Mouse (Mus musculus): ENCODE measurements around the gene Actn2. TPM values are rescaled to one million over a fixed set of nuclear protein-coding genes. Genes with fewer than 3 reads are reported as not detected.

The Actn2 gene
- 25.8 and 26.1 TPM in 2 replicates for polyA plus RNA-seq (2012; rRNA removed)

DNA sequence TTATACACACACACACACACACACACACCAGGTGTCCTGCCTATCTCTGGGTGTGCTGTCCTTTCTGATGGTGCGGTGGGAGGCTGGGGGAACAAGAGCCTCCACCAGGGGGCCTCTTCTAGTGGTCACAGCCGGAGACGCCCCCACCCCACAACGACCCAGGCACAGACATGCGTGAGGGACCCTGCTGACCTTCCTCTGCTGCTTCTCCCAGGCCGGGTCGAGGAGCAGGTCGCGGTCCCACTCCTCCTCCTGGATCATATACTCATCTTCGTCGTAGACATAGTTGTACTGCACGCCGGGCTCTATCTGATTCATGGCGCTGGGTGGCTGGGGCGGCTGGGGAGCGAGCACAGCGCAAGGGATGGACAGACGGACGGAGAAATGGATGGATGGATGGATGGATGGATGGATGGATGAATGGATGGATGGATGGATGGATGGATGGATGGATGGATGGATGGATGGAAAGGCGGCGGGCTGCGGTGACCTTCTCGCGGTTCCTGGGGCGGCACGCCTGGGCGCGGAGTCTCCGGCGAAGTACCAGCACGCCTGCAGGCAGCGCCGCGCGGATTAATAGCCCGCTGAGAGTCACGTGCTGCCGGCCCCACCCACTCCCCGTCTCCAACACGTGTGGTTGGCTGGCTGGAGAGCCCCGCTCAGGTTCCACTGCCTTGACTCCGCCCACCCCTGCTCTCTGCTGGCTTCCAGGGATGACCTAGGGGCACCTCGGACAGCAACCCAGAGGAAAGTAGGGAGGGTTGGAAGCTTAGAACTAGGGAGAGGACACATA, at the start of gene Actn2:
Gene Actn2 (minus strand): TSS at position 578 of the 793 bp plus-strand sequence.
- peak; percentile 42 to 84 for DNase-seq (ENCODE audit: extremely low spot score in 1 of 2, low spot score in 1 of 2)

DNA sequence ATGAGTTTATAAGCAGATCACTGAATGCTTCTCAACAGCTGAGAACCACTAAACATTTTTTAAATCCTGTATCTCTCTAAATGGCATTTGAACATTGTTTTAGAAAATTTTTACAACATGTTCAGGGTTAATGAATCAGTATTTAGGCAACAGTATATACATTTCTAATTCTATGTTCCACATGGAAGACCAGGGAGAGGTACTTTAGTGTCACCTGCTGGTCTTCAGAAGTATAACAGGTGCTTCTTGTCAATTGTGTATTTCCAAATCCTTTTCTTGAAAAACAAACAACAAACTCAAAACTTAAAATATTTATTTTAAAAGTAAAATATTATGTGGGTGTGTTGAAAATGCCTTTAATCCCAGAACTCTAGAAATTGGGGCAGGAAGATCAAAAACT, 45.7 kb upstream of the Actn2 start:
- DNase-seq (ENCODE audit: extremely low spot score in 1 of 2, low spot score in 1 of 2), result peak in 1 of 2 experiments; percentile 63

DNA sequence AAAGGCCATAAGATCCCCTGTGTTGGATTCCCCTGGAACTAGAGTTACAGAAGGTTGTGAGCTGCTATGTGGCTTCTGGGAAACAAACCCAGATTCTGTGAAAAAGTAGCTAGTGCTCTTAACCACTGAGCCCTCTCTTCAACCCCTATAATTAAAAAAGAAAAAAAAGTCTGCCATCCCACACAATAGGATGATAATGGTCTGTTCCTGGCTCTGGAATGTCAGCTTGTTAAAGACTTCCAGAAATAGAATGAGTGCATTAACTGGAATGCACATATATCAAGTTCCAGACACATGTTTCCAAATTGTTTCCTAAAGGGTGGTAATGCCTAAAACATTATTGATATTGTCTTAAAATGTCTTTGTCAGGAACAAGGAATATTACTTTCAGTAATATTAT, 44.2 kb upstream of the Actn2 start:
- DNase-seq (ENCODE audit: extremely low spot score in 1 of 2, low spot score in 1 of 2), result no peak

DNA sequence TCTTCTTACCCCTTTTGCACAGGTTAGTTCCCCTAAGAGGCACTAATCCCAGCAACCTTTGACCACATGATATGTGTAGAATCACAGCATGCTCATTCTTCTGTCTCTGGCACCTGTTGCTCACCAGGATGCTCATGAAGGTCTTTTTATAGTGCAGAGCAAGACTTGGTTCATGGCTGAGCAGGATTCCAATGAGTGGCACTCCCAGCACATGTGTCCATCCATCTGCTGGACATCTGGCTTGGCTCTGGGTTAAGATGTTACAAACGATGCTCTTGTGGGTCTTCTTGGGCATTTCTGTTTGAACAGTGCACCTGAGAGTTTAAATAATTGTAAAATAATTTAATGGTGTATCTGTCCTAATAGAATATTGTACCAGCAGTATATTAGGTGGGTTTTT, 36.2 kb upstream of the Actn2 start:
- no peak for DNase-seq (ENCODE audit: extremely low spot score in 1 of 2, low spot score in 1 of 2)

DNA sequence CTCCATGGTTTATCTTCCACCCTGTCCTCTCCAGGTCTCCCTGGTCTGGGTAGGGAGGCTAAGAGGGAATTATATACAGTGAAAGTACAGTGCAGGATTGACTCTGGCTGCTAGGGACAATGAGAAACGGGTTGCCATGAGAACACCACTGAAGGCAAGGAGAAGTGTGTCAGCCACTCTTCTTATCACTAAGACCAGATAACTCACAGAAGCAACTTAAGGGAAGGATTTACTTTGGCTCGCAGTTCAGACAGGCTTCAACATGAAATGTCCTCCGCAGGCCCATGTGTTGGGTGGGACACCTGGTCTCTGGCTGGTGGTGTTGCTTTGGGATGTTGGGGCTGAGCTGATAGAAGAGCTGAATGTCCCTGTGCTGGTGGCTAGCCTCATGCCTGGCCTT, 32.2 kb upstream of the Actn2 start:
- DNase-seq (ENCODE audit: extremely low spot score in 1 of 2, low spot score in 1 of 2), result no peak

DNA sequence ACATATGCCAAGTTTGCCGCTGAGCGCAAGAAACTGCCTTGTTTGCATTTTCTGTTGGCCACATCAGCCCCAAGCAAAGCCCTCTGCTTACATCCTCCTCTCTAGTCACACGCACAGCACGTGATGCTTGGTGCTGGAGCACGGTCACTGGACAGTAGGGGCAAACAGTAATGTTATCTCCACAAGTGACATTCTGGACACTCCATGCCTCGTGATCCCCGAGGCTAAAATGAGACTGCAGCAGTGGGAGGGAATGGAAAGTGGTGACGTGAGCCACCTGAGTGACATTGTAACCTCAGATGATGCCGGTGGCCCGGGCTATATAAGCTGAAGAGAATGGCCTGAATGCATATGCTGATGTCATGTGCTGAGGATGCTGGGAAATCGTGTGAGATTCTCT, 29.4 kb upstream of the Actn2 start:
- DNase-seq (ENCODE audit: extremely low spot score in 1 of 2, low spot score in 1 of 2), result no peak

DNA sequence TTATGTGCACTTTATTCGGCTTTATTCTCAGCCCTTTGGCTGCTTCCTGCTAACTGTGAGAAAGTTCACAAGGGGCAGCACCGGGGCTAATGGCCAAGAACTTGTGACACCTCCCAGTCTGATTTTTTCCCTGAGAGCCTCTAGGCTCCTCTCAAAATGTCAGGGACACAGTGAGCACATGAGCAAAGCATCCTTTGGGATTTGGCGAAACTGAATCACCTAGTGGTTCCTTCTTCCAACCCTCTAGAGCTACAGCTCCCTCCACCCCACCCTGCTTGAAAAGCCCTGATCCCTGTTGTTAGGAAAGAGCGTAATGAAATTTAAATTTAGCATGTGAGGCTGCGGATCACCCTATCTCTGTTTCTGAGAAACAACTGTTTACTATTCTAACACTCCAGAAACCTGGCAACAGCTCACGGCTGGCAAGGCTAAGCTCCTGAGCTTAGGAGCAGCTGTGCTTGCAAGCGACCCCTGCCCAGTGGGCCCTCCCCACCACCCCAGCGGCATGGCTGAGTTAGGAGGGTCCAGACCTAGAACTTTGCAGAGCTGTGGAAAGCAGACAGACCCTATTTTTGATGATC, 28.6 kb upstream of the Actn2 start:
- no peak for DNase-seq (ENCODE audit: extremely low spot score in 1 of 2, low spot score in 1 of 2)

DNA sequence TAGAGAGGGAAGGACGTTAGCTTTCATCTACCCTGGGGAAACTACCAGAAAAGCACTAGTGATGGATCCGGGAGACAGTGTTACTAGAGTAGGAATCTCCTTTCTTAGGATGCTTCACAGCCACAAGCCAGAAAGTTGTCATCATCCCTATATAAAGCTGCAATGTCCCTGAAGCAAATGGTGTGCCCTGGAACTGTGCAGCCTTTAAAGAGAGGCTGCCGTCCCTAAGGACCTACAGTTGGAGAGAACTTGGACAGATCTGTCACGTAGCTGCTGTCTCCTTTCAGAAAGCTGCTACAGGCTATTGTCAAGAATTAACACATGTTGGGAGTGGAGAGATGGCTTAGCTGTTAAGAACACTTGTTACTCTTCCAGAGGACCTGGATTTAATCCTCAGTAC, 20.9 kb upstream of the Actn2 start:
- no peak for DNase-seq (ENCODE audit: extremely low spot score in 1 of 2, low spot score in 1 of 2)

DNA sequence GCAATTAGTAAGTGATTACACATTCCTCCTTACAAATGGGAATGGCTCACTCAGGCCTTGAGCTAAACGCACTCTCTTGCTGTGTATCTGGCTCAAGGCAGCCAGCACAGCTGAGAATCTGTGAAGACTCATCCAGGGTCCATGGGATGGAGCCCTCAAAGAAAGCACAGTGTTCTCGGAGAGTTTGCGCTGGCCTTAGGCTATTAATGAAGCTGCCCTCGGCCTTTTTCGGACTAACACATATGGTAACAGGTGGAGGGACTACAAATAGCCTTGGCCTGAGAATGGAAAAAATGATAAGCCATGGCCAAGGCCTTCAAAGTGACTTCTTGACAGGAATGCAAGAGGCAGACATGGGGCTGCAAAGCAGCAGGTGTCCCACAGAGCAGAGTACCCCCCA, 17.0 kb upstream of the Actn2 start:
- DNase-seq (ENCODE audit: extremely low spot score in 1 of 2, low spot score in 1 of 2), result no peak

DNA sequence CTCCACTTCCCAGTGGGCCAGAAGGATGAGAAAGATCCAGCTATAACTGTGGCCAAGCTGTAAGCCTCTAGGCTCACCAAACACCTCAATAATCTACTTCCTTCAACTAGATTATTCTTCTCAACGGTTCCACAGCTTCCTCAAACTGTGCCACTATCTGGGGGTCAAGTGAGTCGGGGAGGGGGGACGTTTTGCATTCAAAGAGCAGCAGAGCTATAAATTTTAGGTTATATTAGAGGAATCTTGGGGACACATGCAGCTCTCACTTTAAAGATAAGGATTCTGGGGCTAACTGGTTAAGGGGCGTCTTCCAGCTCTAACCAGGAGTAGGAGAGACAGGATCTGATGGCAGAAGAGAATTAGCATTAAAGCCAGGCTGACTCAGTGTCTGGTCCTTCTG, 15.6 kb upstream of the Actn2 start:
- no peak for DNase-seq (ENCODE audit: extremely low spot score in 1 of 2, low spot score in 1 of 2)

DNA sequence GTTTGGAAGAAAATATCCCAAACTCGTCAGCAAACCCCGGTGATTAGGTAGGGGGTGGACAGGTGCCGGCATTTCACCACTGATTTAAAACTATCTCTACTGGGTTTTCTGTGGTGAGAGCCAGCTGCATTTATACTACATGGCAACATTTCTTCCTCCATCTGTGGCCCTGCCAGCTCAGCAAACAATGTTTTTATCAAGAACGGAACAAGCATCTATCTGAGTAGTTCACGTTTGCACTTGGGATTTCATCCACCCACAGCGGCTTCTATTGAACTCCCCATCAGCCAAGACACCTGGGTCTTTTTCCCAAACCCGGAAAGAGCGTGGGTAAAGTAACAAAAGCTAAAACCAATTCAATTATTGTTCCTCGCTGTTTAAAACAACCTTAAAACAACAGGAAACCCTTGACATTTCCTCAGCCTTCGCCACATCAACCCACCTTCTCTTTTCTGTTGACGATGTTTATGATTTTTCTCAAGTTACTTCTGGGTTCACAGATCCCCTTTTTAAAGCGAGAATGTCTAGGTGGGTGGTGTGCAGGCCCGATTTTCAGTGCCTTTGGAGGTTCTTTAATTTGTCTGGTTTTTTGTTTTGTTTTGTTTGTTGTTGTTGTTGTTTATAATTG, 8.8 kb upstream of the Actn2 start:
- no peak for DNase-seq (ENCODE audit: extremely low spot score in 1 of 2, low spot score in 1 of 2)

DNA sequence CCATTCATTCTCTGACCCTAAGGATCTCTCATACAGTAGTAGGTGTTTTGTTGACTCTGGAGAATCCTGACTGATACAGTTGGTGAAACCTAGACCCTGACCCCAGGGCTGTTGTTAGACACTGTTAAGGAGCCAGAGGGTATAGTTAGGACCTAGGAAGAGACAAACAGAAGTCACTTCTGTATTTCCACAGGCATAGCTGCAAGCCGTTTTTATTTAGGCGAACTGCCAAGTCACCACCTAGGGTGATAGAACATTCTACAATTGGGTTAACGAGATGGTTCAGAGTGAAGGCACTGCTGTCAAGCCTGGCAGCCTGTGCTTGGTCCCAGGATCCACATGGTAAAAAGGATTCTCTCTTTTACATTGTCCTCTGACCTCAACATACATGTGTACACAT, 6.3 kb upstream of the Actn2 start:
- DNase-seq (ENCODE audit: extremely low spot score in 1 of 2, low spot score in 1 of 2), result no peak

DNA sequence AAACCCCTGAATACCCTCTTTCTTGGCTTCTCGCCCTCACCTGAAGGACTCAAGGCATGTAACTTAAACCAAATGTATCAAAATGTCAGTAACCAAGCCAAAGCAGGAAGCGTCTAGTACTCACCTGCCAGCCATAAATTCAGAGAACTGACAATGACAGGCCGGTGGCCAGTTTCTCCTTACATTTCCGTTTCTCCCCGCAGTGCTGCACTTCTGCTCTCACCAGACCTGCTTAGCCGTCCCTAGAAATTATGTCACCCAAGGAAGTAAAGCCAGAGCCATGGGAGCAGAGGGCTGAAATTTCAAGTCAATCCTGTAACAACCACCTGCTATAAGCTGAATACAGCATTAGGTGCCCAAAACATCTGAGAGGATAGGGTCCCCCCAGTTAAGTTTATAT, 887 bp upstream of the Actn2 start:
- DNase-seq (ENCODE audit: extremely low spot score in 1 of 2, low spot score in 1 of 2), result no peak

DNA sequence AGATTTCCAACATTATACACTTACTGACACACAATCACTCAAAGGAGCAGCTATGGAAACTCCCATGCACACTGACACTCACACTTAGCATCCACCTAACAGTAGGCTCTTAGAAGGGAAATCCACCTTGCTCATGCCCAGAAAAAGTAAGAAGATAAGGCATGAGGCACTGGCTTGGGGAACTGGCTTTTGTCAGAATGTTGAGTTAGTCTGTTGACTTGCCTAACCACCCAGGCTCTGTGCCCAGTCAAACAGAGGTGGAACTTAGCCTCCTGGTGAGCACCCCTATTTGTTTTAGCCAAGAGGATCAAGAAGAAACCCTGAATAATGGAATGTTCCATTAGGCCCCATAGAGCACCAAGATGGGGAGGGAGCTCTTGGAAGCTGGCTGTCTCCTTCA, 1.1 kb downstream of the Actn2 start:
- no peak for DNase-seq (ENCODE audit: extremely low spot score in 1 of 2, low spot score in 1 of 2)

DNA sequence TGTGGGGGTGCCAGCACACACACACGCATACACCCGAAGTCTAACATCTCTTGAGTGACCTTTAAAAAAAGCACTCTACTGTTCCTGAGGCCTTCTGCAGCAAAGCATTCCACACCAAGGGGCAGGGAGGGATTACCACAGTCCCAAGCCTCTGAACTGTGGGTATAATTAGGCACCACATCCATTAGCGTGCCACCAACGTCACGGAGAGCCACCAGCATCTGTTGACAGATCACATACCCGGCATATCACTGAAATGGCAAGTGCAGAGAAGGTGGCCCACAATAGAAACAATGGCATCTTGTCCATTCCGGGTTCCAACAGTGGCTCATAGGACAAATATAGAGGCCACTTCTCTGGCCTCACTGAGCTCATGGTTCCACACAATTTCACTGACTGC, 2.8 kb downstream of the Actn2 start:
- DNase-seq (ENCODE audit: extremely low spot score in 1 of 2, low spot score in 1 of 2), result no peak

DNA sequence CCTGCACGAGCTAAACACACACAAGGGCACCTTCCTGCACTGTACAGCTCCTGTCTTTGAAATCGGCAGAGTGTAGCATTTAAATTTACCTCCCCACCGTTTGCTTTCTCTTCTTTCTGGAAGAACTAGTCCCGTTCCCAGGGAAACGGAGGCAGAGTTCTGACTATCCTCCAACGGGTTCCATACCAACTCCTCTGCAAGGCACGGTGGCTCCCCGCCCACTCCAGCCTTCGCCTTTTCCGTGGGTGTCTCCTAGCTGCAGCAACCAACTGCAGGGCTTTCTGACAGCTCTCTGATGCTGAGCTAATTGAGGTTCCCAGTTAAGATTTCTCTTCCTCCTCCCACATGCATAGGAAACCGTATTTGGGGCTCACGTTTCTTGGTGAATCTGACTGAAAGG, 6.5 kb downstream of the Actn2 start:
- DNase-seq (ENCODE audit: extremely low spot score in 1 of 2, low spot score in 1 of 2), result peak; percentile 80 to 92

DNA sequence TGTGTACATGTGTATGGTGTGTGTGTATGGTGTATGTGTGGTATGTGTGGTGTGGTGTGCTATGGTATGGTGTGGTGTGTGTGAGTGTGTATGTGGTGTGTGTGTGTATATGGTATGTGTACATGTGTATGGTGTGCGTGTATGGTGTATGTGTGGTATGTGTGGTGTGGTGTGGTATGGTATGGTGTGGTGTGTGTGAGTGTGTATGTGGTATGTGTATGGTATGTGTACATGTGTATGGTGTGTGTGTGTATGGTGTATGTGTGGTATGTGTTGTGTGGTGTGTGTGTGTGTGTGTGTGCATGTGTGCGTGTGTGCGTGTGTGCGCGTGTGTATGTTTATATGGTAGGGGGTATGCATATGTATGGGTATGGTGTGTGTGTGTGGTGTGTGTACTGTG, 9.0 kb downstream of the Actn2 start:
- no peak for DNase-seq (ENCODE audit: extremely low spot score in 1 of 2, low spot score in 1 of 2)

DNA sequence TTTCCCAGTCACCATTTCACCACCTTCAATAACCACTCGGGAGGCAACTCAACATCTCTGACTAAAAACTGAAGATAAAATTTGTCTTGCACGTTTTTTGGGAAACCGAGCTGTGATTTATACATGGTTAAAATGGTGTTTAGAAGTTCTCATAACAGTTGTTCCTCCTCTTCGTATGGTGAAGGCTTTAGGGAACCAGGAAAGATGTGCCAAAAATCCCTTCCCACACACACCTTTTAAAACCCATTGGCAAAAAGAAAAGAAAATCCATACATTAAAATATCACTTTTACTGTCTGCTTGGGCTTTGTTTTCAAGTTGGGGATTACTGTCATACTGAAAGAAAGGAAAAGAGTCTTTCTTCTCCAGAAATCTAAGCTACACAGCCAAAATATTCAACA, 12.2 kb downstream of the Actn2 start:
- DNase-seq (ENCODE audit: extremely low spot score in 1 of 2, low spot score in 1 of 2), result peak in 1 of 2 experiments; percentile 32

DNA sequence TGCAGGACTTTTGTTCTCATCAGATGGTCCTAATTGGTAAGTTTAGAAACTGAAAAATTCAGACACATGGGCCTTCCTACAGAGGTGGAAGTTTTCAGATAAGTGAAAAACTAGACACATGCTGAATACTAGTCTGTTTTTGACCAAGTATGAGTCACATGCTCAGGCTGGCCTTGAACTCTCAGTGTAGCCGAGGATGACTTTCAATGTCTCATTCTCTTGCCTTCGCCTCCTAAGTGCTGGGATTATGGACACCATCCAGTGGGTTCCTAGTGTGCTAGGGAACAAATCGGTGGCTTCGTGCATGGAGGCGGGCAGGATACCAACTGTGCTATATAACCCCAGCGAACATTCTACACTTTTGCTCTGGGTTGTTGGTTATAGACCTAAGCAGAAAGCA, 13.0 kb downstream of the Actn2 start:
- DNase-seq (ENCODE audit: extremely low spot score in 1 of 2, low spot score in 1 of 2), result no peak

DNA sequence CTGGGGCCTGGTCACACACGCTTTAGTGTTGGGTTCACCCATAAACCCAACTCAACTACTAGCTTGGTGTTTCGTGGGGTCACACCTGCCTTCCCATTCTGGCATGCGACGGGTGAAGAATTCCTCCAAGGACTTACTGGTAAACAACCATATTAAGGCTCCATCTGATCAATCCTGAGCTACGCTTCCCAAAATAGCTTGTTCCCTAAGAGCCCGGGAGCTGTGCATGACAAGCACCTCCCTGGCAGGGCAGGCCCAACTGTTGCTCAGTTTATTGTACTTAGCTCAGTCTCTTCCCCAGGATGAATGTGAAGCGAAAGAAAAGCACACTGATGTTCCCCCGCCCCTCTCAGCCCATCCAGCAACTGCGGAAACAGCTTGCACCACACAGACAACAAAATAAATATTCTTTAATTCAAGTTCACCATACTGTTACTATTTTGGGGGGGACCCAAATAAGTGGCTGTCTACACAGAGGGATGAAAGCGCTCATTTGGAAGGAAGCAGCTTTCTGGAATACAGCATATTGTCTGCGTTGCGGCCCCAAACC, 17.4 kb downstream of the Actn2 start:
- no peak for DNase-seq (ENCODE audit: extremely low spot score in 1 of 2, low spot score in 1 of 2)

DNA sequence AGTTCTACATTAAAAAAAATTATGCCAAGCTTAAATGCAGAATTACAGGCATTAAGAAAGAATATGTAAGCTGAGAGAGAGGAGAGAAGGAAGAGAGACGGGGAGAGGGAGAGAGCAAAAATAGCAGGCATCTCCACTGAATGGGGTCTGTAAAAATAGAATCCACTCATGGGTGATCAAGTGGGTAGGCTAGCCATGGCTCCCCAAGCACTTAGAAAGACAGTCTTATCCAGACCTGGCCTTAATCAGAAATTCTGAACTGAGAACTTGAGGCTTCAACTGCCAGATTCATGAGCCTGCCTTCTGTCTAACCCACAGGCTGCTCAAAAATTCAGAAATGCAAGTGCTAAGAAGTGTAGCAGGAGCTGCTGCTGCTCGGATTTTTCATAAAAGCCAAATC, 20.4 kb downstream of the Actn2 start:
- DNase-seq (ENCODE audit: extremely low spot score in 1 of 2, low spot score in 1 of 2), result peak in 1 of 2 experiments; percentile 26

DNA sequence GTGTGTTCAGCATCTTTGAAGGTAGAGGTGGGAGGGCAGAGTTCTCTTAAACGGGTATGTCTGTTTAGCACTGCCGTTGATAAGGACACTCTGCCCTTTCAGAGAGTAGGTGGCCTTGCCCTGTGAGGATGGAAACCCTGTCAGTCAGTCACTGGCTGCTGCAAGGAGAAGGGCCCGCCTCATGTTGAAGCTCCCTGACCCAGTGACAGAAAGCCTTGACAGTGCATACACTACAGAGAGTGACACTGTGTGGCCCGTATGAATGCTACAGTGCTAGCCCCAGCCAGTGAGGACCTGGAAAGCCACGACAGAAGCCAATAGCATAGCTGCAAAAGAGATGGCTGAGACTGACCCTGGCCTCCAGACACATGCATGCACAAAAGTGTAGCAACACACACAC, 22.5 kb downstream of the Actn2 start:
- no peak for DNase-seq (ENCODE audit: extremely low spot score in 1 of 2, low spot score in 1 of 2)
